In the genomic region with DNA sequence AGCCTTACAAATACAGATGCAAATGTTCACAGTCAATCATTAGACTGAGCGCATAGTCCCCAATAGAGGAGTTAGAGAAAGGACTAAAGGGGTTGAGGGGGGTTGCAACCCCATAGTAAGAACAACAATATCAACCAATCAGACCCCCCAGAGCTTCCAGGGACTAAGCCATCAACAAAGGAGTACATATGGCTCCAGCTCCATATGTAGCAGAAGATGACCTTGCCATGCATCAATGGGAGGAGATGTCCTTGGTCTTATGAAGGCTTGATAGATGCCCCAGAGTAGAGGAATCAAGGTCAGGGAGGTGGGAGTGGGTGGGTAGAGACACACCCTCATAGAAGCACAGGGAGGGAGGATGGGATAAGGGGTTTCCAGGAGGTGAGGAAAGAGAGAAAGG, we compare ENCODE assay signal across 36 mouse cellular contexts. TPM values are rescaled to one million over a fixed set of nuclear protein-coding genes. Genes with fewer than 3 reads are reported as not detected.
"Had no signal": no experiment of that assay in that cellular context is flagged by ENCODE, and none has a peak within 500 bp of the region (broad histone marks: within the 10 kb centered on the region; RNA-seq: fewer than 3 reads in every experiment).

No protein-coding gene starts in this region.

- H3K4me3 ChIP-seq: gastrocnemius, adult 2 months; heart, embryonic 10.5 days; heart, embryonic 12.5 days; hindbrain, embryonic 10.5 days; hindbrain, embryonic 12.5 days; intestine, embryonic 15.5 days; layer of hippocampus, adult 2 months; limb, embryonic 10.5 days; limb, embryonic 12.5 days; liver, embryonic 13.5 days; liver, embryonic 15.5 days had no signal

- H3K27me3 ChIP-seq: heart, embryonic 12.5 days; hindbrain, embryonic 12.5 days; intestine, embryonic 15.5 days; limb, embryonic 12.5 days; liver, embryonic 13.5 days; liver, embryonic 15.5 days had no signal

- H3K9ac ChIP-seq: heart, embryonic 12.5 days; hindbrain, embryonic 12.5 days; hindbrain, embryonic 14.5 days; intestine, embryonic 15.5 days; limb, embryonic 12.5 days; liver, embryonic 13.5 days; liver, embryonic 15.5 days had no signal

- H3K27ac ChIP-seq: gastrocnemius, adult 2 months; heart, embryonic 10.5 days; hindbrain, embryonic 10.5 days; hindbrain, embryonic 12.5 days; hindbrain, embryonic 14.5 days; intestine, embryonic 15.5 days; layer of hippocampus, adult 2 months; limb, embryonic 10.5 days; limb, embryonic 12.5 days; liver, embryonic 13.5 days; liver, embryonic 15.5 days had no signal

- H3K4me1 ChIP-seq: heart, embryonic 10.5 days; heart, embryonic 12.5 days; hindbrain, embryonic 10.5 days; hindbrain, embryonic 12.5 days; intestine, embryonic 15.5 days; limb, embryonic 10.5 days; limb, embryonic 12.5 days; liver, embryonic 13.5 days; liver, embryonic 15.5 days had no signal

- H3K36me3 ChIP-seq: heart, embryonic 10.5 days; heart, embryonic 12.5 days; hindbrain, embryonic 10.5 days; hindbrain, embryonic 12.5 days; intestine, embryonic 15.5 days; limb, embryonic 10.5 days; limb, embryonic 12.5 days; liver, embryonic 13.5 days; liver, embryonic 15.5 days had no signal

- H3K9me3 ChIP-seq: limb, embryonic 10.5 days; liver, embryonic 13.5 days; liver, embryonic 15.5 days had no signal

- DNase-seq: gastrocnemius, adult 2 months; gastrocnemius, postnatal 10 days; gastrocnemius, postnatal 25 days; heart, adult 18-20 months; heart, postnatal 10 days; heart, postnatal 4 days; kidney, adult 18-20 months; kidney, postnatal 10 days; kidney, postnatal 25 days; kidney, postnatal 4 days; liver; liver, embryonic 13.5 days had no signal

RNA-seq across cellular contexts. Expression of gene Vmn2r90, which starts 35.1 kb away (rescaled TPM):
- total RNA-seq: gastrocnemius, adult 2 months; gastrocnemius, postnatal 10 days; gastrocnemius, postnatal 25 days; gastrocnemius, postnatal 4 days; heart, adult 18-20 months; heart, adult 8-10 months; heart, postnatal 10 days; heart, postnatal 25 days; heart, postnatal 4 days; layer of hippocampus, adult 2 months; layer of hippocampus, postnatal 10 days; left cerebral cortex, adult 8-10 months; left cerebral cortex, postnatal 10 days had no signal
- polyA plus RNA-seq: heart, embryonic 10.5 days; heart, embryonic 12.5 days; heart, embryonic 14.5 days; heart, embryonic 16.5 days; hindbrain, embryonic 10.5 days; hindbrain, embryonic 12.5 days; hindbrain, embryonic 14.5 days; hindbrain, embryonic 16.5 days; intestine, embryonic 15.5 days; intestine, postnatal 0 days; kidney, embryonic 14.5 days; kidney, embryonic 16.5 days; limb, embryonic 10.5 days; limb, embryonic 12.5 days; limb, embryonic 14.5 days; liver, embryonic 11.5 days; liver, embryonic 13.5 days; liver, embryonic 15.5 days had no signal
